Mouse (Mus musculus) kidney, postnatal 0 days (tissue): ENCODE measurements around the gene Atp13a3. TPM values are rescaled to one million over a fixed set of nuclear protein-coding genes. Genes with fewer than 3 reads are reported as not detected.

Experiments used
- ATAC-seq: fragments of 200-750 bp; cut with Nextera tagmentation; replicated peaks from 2 replicates; pipeline ENCODE4 v1.8.0; 2017; ENCODE audit warnings: low read depth, moderate number of reproducible peaks, moderate TSS enrichment, moderate library complexity; ENCODE audit not compliant: low FRiP score
- DNase-seq: peaks from one replicate; pipeline ENCODE4 v3.0.0-alpha.2; 2016; ENCODE audit warnings: low spot score
- H3K27ac ChIP-seq: fragments of 300-500 bp; sonication (generic); 2 replicates; pipeline ENCODE4 v1.5.1; 2014; ENCODE audit warnings: mild to moderate bottlenecking
- H3K27me3 ChIP-seq: fragments of 300-500 bp; sonication (generic); 2 replicates; pipeline ENCODE4 v1.6.1; 2014; ENCODE audit warnings: low read length, mixed read lengths; ENCODE audit not compliant: insufficient read depth
- H3K36me3 ChIP-seq: fragments of 300-500 bp; sonication (generic); 2 replicates; pipeline ENCODE4 v1.6.1; 2014; ENCODE audit warnings: low read length, mixed read lengths; ENCODE audit not compliant: insufficient read depth
- H3K4me1 ChIP-seq: fragments of 300-500 bp; sonication (generic); replicated peaks from 2 replicates; pipeline ENCODE4 v1.6.1; 2014; ENCODE audit warnings: antibody characterized with exemption, low read length, mixed read lengths; ENCODE audit not compliant: insufficient read depth
- H3K4me2 ChIP-seq: fragments of 300-500 bp; sonication (generic); 2 replicates; pipeline ENCODE4 v1.6.1; 2014; ENCODE audit warnings: mild to moderate bottlenecking, low read length, moderate library complexity, mixed read lengths
- H3K4me3 ChIP-seq: fragments of 300-500 bp; sonication (generic); replicated peaks from 2 replicates; pipeline ENCODE4 v1.5.1; 2014; ENCODE audit warnings: low read depth, low read length
- H3K9ac ChIP-seq: fragments of 300-500 bp; sonication (generic); 2 replicates; pipeline ENCODE4 v1.6.1; 2014; ENCODE audit warnings: low read depth, low read length
- H3K9me3 ChIP-seq: fragments of 300-500 bp; sonication (generic); replicated peaks from 2 replicates; pipeline ENCODE4 v1.6.1; 2016; ENCODE audit warnings: low read length, inconsistent platforms, mixed read lengths
- CTCF ChIP-seq: IDR thresholded peaks from 2 replicates; pipeline ENCODE4 v1.5.1; 2016; ENCODE audit warnings: antibody characterized with exemption, low read depth, mild to moderate bottlenecking, moderate library complexity
- WGBS: fragments of 180-500 bp; shearing (Covaris S2); extraction: QIAGEN DNeasy Blood & Tissue Kit; methylation state at CpG from one replicate; pipeline ENCODE4 v1.1.7; 2014; 5-methylcytosine and 5-hydroxymethylcytosine counted together
- polyA plus RNA-seq: library from polyadenylated mRNA; unstranded; fragments of >200 nt; fragmentation: Nextera tagmentation; extraction: Ambion mirVana; gene quantifications from 2 replicates; pipeline ENCODE4 v1.2.1, GENCODE M21; 2015

Gene Atp13a3
- polyA plus RNA-seq, 1 experiment from 2014 or later = 11.2 TPM

DNA sequence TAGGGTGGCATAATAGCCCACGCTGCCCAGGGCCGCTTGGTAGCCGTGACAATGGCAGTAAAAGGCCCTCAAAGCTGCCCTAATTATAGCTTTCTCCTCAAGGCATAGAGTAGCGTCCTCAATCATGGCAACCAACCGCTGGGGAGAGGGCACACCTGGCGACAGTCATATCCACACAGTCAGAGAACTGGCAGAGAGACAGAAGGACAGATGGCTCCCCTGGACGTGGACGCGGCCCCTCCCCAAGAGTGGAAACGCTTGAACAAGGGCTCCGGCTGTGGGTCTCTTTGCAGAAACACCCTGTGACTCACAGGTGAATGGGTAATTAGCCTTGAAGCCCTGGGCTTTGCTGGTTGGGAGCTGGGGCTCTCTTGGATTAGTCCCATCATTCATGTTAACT is 127.4 kb downstream of the Atp13a3 start:
- H3K9me3 ChIP-seq = no peaks in the 10 kb centered on the region
- 0 out of 2 replicates have a peak, but pooled peaks cover 3% of the 10 kb centered on the region for H3K27me3 ChIP-seq
- WGBS = 75% methylated on average over 11 of the region's 11 CpGs
- no peak overlapping the region for H3K4me3 ChIP-seq
- peaks cover 12% of the 10 kb centered on the region; the same call in 1 of the 2 replicates for H3K4me1 ChIP-seq
- no peak overlapping the region for H3K4me2 ChIP-seq
- no peak for DNase-seq
- no peak overlapping the region for H3K27ac ChIP-seq
- H3K36me3 ChIP-seq = no peaks in the 10 kb centered on the region
- no peak for ATAC-seq
- no peak overlapping the region for H3K9ac ChIP-seq
- TF ChIP-seq CTCF = no peak

DNA sequence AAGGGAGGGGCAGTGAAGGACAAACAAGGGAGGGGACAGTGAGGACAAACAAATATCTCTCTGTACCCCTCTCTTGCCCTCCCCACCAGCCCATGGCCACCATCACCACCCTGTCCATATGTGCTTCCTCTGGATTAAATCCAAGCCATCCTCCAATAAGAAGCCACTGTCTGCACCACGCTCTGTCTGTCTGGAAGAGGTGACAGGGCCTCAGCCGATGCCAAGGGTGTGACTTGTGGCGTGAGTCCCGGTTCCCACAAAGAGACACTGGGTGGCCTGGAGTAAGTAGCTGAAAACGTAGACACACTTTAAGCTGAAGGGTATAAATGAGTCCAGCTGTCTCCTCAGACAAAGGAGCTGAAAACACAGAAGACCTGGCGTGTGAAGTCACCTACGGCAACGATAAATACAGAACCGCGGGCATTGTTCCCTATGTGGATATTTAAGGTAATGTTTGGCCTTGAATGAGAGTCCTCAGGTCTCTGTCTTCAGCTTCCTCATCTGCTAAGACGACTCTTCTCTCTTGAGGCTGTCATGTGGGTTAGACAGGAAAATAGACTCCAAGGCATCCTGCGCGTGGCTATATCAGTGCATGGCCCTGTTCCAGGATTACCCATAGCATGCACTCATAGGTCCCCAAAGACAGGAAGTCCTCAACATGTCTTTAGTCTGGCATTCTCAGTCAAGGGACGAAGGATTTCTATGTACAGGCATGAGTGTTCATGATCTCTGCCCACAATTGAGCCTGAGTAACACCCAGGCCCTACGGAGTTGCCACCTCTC is 130.0 kb downstream of the Atp13a3 start:
- DNase-seq = no peak

GRCm38 (mm10) chr16:30273065-30273464 is 132.7 kb downstream of the Atp13a3 start:
- TF ChIP-seq CTCF = no peak
- no peaks in the 10 kb centered on the region for H3K36me3 ChIP-seq
- DNase-seq (no peak), ATAC-seq (no peak)
- H3K4me1 ChIP-seq = no peaks in the 10 kb centered on the region
- WGBS = 95% methylated on average over 8 of the region's 8 CpGs
- no peak overlapping the region for H3K4me2 ChIP-seq
- no peaks in the 10 kb centered on the region for H3K27me3 ChIP-seq
- H3K4me3 ChIP-seq = no peak overlapping the region
- no peak overlapping the region for H3K27ac ChIP-seq
- H3K9me3 ChIP-seq = no peaks in the 10 kb centered on the region
- no peak overlapping the region for H3K9ac ChIP-seq

More for the DNA sequence above, 130.0 kb downstream of the Atp13a3 start:
- no peak overlapping the region for H3K4me3 ChIP-seq
- 76% methylated on average over 15 of the region's 15 CpGs for WGBS
- H3K9ac ChIP-seq = no peak overlapping the region
- no peaks in the 10 kb centered on the region for H3K27me3 ChIP-seq
- 0 out of 2 replicates have a peak, but pooled peaks cover 3% of the 10 kb centered on the region for H3K4me1 ChIP-seq
- H3K36me3 ChIP-seq = no peaks in the 10 kb centered on the region
- H3K4me2 ChIP-seq = no peak overlapping the region
- H3K27ac ChIP-seq = no peak overlapping the region
- TF ChIP-seq CTCF = no peak
- no peak for ATAC-seq
- H3K9me3 ChIP-seq = no peaks in the 10 kb centered on the region

DNA sequence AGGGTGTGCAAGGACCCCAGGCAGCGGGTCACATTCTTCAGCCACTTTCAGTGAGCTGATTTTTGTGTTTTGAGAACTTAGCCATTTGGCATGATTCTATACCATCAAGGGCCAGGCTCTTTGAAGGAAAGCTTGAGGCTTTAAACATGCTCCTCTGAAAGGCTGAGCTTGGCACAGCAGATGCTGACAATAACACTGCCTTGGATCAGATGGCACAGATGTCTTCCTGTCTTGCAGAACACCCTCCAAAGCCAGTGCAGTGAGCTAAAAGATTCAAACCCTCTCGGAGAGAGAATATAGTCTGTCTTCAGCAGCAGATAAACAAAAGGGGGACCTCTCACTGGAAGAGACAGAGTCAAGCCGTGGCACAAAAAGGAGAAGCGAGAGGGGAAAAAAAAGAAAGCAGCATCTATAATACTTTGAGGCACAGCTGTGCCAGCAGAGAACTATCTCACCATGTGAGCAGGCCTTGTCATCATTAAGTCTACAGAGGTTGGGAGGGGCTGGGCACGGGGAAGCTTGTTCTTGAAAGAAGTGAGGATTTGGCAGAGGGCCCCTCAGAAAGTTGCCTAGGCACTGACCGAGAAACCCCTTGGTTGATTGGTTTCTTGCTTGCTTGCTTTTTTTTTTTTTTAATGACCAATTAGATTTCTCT is 133.7 kb downstream of the Atp13a3 start:
- Histone ChIP-seq H3K4me1 (no peaks in the 10 kb centered on the region), H3K36me3 (no peaks in the 10 kb centered on the region), H3K9me3 (no peaks in the 10 kb centered on the region), H3K4me3 (no peak overlapping the region), H3K27ac (no peak overlapping the region), H3K9ac (no peak overlapping the region), H3K27me3 (no peaks in the 10 kb centered on the region), H3K4me2 (no peak overlapping the region)
- no peak for ATAC-seq
- 73% methylated on average over 6 of the region's 6 CpGs for WGBS
- no peak for TF ChIP-seq CTCF
- DNase-seq = no peak

DNA sequence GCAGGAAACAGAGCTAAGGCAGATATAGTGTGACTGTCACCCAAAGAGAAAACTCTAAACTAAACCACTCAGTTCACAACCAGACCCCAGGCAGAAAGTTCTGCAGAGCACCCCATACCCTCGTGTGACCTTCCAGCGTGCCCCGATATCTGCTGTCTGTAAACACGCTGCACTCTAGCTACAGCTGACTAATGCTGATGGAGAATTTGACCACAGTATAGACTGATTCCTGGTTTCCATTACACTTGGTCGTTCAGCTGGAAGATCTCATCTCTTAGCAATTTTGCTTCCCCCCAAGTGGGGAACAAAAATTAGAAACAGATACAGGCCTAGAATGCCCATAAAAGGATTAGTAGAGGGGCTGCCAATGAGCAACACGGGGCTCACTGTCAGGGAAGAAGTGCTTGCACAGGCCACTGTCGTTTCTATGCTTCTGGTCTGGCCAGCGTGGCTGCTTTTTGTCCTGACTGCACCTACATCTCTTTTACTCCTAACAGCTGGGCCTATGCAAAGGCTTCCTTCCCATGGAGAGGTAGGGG is 134.5 kb downstream of the Atp13a3 start:
- no peaks in the 10 kb centered on the region for H3K36me3 ChIP-seq
- no peak for TF ChIP-seq CTCF
- no peak overlapping the region for H3K4me3 ChIP-seq
- 64% methylated on average over 8 of the region's 8 CpGs for WGBS
- ATAC-seq (no peak), DNase-seq (no peak)
- H3K27me3 ChIP-seq = no peaks in the 10 kb centered on the region
- no peaks in the 10 kb centered on the region for H3K9me3 ChIP-seq
- H3K27ac ChIP-seq = no peak overlapping the region
- H3K4me1 ChIP-seq = no peaks in the 10 kb centered on the region
- H3K9ac ChIP-seq = no peak overlapping the region
- no peak overlapping the region for H3K4me2 ChIP-seq

DNA sequence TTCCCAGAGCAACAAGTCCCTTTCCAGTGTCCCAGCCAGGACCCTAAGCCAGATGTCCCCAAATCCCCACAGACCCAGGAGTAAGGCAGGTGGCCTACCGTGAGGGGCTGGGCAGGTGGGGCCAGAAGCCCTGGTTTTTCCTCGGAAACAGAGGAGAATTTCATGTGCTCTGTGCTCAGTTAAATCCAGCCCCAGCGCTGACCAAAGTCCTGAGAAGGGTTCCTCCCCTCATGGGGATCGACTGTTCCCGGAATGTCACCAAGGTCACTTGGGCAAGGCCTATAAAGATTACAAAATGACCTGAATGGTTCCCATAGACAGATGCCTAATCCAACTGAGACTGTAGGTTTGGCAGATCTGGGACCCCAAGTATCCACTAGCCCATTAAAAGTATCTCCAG is 138.4 kb downstream of the Atp13a3 start, which contains the start of gene Cpn2:
Gene Cpn2, minus strand, starts transcription at position 141 of the 400 bp plus-strand sequence.
- 69% methylated on average over 5 of the region's 5 CpGs for WGBS
- Histone ChIP-seq H3K4me3 (no peak within 1 kb of the TSS), H3K27ac (no peak within 1 kb of the TSS), H3K9ac (no peak within 1 kb of the TSS), H3K9me3 (no peaks in the 10 kb centered on the region), H3K4me1 (no peaks in the 10 kb centered on the region), H3K4me2 (no peak within 1 kb of the TSS), H3K36me3 (no peaks in the 10 kb centered on the region), H3K27me3 (no peaks in the 10 kb centered on the region)
- DNase-seq (no peak), ATAC-seq (no peak)
- TF ChIP-seq CTCF = no peak
